Mouse (Mus musculus) neural tube, embryonic 11.5 days (tissue): Measurements from ENCODE around the gene Dyrk1a. TPM values are rescaled to one million over a fixed set of nuclear protein-coding genes. Genes with fewer than 3 reads are reported as not detected.
A peak's percentile ranks its signal among the peaks of the same experiment; 100 is the strongest.

ENCODE experiments used
- ATAC-seq: fragments of 200-750 bp; cut with Nextera tagmentation; 2 replicates; pipeline ENCODE4 v1.8.0; 2017; ENCODE audit warnings: moderate number of reproducible peaks, mild to moderate bottlenecking, moderate TSS enrichment, moderate library complexity; ENCODE audit not compliant: insufficient read depth, low FRiP score, low TSS enrichment
- DNase-seq: peaks from one replicate; pipeline ENCODE4 v3.0.0-alpha.2; 2015; ENCODE audit warnings: low spot score
- H3K27ac ChIP-seq: fragments of 300-500 bp; sonication (generic); 2 replicates; pipeline ENCODE4 v1.5.1; 2014; ENCODE audit warnings: low read depth, mild to moderate bottlenecking, low read length
- H3K27me3 ChIP-seq: fragments of 300-500 bp; sonication (generic); 2 replicates; pipeline ENCODE4 v1.6.1; 2014; ENCODE audit warnings: mild to moderate bottlenecking, low read length, mixed read lengths; ENCODE audit not compliant: control insufficient read depth, insufficient read depth
- H3K36me3 ChIP-seq: fragments of 300-500 bp; sonication (generic); 2 replicates; pipeline ENCODE4 v1.6.1; 2014; ENCODE audit warnings: mild to moderate bottlenecking, low read length, moderate library complexity, mixed read lengths; ENCODE audit not compliant: control insufficient read depth, insufficient read depth
- H3K4me1 ChIP-seq: fragments of 300-500 bp; sonication (generic); 2 replicates; pipeline ENCODE4 v1.6.1; 2014; ENCODE audit warnings: low read length, mixed read lengths; ENCODE audit not compliant: control insufficient read depth, insufficient read depth
- H3K4me2 ChIP-seq: fragments of 300-500 bp; sonication (generic); 2 replicates; pipeline ENCODE4 v1.6.1; 2014; ENCODE audit warnings: low read depth, mild to moderate bottlenecking, moderate library complexity
- H3K4me3 ChIP-seq: fragments of 300-500 bp; sonication (generic); 2 replicates; pipeline ENCODE4 v1.5.1; 2014; ENCODE audit warnings: low read depth, low read length
- H3K9ac ChIP-seq: fragments of 300-500 bp; sonication (generic); 2 replicates; pipeline ENCODE4 v1.6.1; 2014; ENCODE audit warnings: mild to moderate bottlenecking, low read length
- H3K9me3 ChIP-seq: fragments of 300-500 bp; sonication (generic); 2 replicates; pipeline ENCODE4 v1.6.1; 2016; ENCODE audit warnings: low read length; ENCODE audit not compliant: control insufficient read depth
- WGBS: fragments of 180-500 bp; shearing (Covaris S2); extraction: QIAGEN DNeasy Blood & Tissue Kit; methylation state at CpG from one replicate; pipeline ENCODE4 v1.1.7; 2014; 5-methylcytosine and 5-hydroxymethylcytosine counted together
- polyA plus RNA-seq: library from polyadenylated mRNA; unstranded; fragments of >200 nt; fragmentation: Nextera tagmentation; extraction: Ambion mirVana; gene quantifications from 2 replicates; pipeline ENCODE4 v1.2.1, GENCODE M21; 2014

Dyrk1a gene
- polyA plus RNA-seq, 1 experiment from 2014 or later: 12.1 TPM

GRCm38 (mm10) chr16:94628976-94629729 lies 59.3 kb downstream of the Dyrk1a start:
- no peak overlapping the region for H3K9ac ChIP-seq
- peaks cover 4% of the 10 kb centered on the region; the same call in 1 of the 2 replicates for H3K4me1 ChIP-seq
- H3K4me3 ChIP-seq: no peak overlapping the region
- H3K27me3 ChIP-seq: no peaks in the 10 kb centered on the region
- no peak overlapping the region for H3K27ac ChIP-seq
- H3K9me3 ChIP-seq: no peaks in the 10 kb centered on the region
- 94% methylated on average over 9 of the region's 9 CpGs for WGBS
- DNase-seq: no peak
- no peak overlapping the region for H3K4me2 ChIP-seq
- no peak for ATAC-seq
- no peaks in the 10 kb centered on the region for H3K36me3 ChIP-seq

DNA sequence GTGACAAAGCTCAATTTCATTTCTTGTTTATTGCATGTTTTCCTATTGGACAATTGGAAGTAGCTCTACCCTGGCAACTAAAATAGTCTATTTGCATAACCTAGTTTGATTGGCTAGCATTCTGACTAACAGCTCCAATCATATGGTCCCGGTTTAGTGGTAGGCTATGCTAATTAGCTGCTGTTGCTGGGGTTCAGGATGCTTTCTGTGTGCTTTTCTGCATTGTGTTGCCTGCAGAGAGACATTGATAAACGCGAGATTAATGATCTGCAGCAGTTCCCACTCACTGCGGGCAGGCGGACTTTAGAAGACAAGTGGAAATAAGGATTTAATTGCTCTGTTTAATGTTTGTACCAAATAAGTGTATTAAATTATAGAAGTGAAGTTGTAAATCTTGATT lies 62.2 kb downstream of the Dyrk1a start:
- Histone ChIP-seq H3K9me3 (no peaks in the 10 kb centered on the region), H3K27me3 (no peaks in the 10 kb centered on the region), H3K27ac (no peak overlapping the region), H3K4me3 (no peak overlapping the region), H3K36me3 (no peaks in the 10 kb centered on the region), H3K9ac (no peak overlapping the region), H3K4me1 (peaks cover 4% of the 10 kb centered on the region; the same call in 1 of the 2 replicates), H3K4me2 (no peak overlapping the region)
- 20% methylated on average over 5 of the region's 5 CpGs for WGBS
- DNase-seq (peak; percentile 63), ATAC-seq (peak; percentile 96)

DNA sequence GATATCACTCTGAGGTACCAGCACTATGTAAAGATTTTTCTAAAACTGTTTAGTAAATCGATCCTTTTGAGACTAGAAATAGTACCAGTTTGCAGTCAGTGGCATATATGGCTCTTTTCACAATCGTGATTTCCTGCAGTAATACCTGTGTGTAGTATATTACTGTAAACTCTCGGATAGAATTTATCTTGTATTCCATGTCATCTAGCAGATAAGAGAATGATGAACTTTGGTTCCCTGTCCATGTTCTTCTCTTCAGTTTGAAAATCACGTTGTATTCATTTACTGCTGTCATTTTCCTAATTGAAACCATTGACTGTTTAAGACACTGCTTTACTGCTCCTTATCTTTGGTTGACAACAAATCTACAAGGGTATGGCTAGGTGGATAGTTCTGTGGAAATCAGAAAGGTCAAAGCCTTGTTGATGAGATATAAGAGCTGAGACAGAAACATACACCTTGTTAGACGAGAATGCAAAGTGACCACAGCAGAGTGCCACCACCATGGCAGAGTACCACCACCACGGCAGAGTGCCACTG lies 62.7 kb downstream of the Dyrk1a start:
- H3K27ac ChIP-seq: no peak overlapping the region
- ATAC-seq (0 out of 2 replicates have a peak, but pooled peaks have one; percentile 20), DNase-seq (no peak)
- no peaks in the 10 kb centered on the region for H3K9me3 ChIP-seq
- H3K9ac ChIP-seq: no peak overlapping the region
- peaks cover 4% of the 10 kb centered on the region; the same call in 1 of the 2 replicates for H3K4me1 ChIP-seq
- no peaks in the 10 kb centered on the region for H3K27me3 ChIP-seq
- no peak overlapping the region for H3K4me3 ChIP-seq
- no peak overlapping the region for H3K4me2 ChIP-seq
- 87% methylated on average over 6 of the region's 6 CpGs for WGBS
- no peaks in the 10 kb centered on the region for H3K36me3 ChIP-seq

- Histone ChIP-seq H3K4me2 (no peak overlapping the region), H3K4me1 (peaks cover 4% of the 10 kb centered on the region; the same call in 1 of the 2 replicates), H3K9me3 (no peaks in the 10 kb centered on the region), H3K27ac (no peak overlapping the region), H3K36me3 (no peaks in the 10 kb centered on the region), H3K27me3 (no peaks in the 10 kb centered on the region), H3K9ac (no peak overlapping the region), H3K4me3 (no peak overlapping the region)
- no peak for DNase-seq
- 87% methylated on average over 6 of the region's 6 CpGs for WGBS
- ATAC-seq: no peak
These were observed 63.2 kb downstream of the Dyrk1a start for GRCm38 (mm10) chr16:94633012-94633411.

DNA sequence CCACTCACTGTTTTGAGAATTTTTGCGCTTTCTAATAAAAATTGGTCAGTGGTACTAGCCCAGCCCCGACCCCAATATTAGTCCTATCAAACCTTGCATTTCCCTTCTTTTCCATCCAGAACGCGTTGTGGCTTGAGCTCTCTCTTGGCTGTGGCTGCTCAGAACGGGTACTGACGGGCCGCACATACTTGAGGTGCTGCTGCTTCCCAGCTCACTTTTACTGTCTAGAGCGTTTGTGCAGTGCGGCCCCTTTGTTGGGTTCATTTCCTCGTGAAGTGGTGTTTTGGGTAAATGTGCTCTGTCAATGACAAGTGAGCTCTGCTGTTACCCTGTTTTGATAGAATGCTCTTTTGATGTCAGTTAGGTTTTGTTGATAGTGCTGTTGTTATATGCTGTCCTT lies 67.6 kb downstream of the Dyrk1a start:
- H3K4me1 ChIP-seq: peaks cover 2% of the 10 kb centered on the region; the same call in 1 of the 2 replicates
- DNase-seq (peak; percentile 8), ATAC-seq (no peak)
- no peak overlapping the region for H3K4me3 ChIP-seq
- H3K36me3 ChIP-seq: no peaks in the 10 kb centered on the region
- no peak overlapping the region for H3K27ac ChIP-seq
- H3K27me3 ChIP-seq: no peaks in the 10 kb centered on the region
- no peak overlapping the region for H3K9ac ChIP-seq
- H3K4me2 ChIP-seq: no peak overlapping the region
- WGBS: 84% methylated on average over 10 of the region's 10 CpGs
- no peaks in the 10 kb centered on the region for H3K9me3 ChIP-seq

DNA sequence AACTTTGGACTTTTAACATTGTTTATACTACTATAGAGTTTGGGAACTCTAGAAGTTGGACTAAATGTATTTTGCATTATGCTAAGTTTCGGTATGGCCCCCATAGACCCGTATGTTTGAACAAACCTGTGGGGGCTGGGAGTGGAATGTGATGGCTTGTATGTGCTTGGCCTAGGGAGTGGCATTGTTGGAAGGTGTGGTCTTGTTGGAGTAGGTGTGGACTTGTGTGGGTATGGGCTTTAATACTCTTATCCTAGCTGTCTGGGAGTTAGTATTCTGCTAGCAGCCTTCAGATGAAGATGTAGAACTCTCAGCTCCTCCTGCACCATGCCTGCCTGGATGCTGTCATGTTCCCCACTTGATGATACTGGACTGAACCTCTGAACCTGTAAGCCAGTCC lies 72.0 kb downstream of the Dyrk1a start:
- DNase-seq: no peak
- 98% methylated on average over 2 of the region's 2 CpGs for WGBS
- H3K27me3 ChIP-seq: no peaks in the 10 kb centered on the region
- no peak overlapping the region for H3K4me3 ChIP-seq
- no peaks in the 10 kb centered on the region for H3K4me1 ChIP-seq
- ATAC-seq: no peak
- H3K9ac ChIP-seq: no peak overlapping the region
- H3K36me3 ChIP-seq: no peaks in the 10 kb centered on the region
- H3K4me2 ChIP-seq: no peak overlapping the region
- no peaks in the 10 kb centered on the region for H3K9me3 ChIP-seq
- no peak overlapping the region for H3K27ac ChIP-seq

DNA sequence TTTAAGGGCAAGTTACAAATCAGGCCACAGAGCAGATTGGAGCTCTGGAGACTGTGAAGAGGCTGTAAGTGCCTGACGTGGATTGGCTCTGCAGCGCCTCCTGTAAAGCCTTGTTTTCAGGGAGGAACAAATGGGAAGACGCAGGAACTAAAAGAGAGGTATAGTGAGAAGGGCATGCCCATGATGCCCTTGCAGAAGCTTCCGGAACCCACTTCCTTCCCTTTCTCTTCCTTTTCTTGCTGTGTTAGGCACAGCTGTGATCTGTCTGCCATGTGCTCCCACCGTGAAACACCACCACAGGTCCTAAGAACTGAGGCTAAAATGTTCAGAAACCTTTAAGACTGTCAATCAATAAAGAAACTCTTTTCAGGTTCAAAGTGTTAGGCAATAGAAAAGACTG lies 77.3 kb downstream of the Dyrk1a start:
- H3K4me1 ChIP-seq: peaks cover 2% of the 10 kb centered on the region; the same call in 1 of the 2 replicates
- H3K36me3 ChIP-seq: no peaks in the 10 kb centered on the region
- H3K27me3 ChIP-seq: no peaks in the 10 kb centered on the region
- no peak overlapping the region for H3K9ac ChIP-seq
- no peak overlapping the region for H3K4me3 ChIP-seq
- H3K9me3 ChIP-seq: no peaks in the 10 kb centered on the region
- H3K4me2 ChIP-seq: no peak overlapping the region
- no peak for DNase-seq
- WGBS: 80% methylated on average over 5 of the region's 5 CpGs
- no peak for ATAC-seq
- H3K27ac ChIP-seq: no peak overlapping the region

GRCm38 (mm10) chr16:94647925-94648324 lies 78.1 kb downstream of the Dyrk1a start:
- Histone ChIP-seq H3K27me3 (no peaks in the 10 kb centered on the region), H3K4me3 (no peak overlapping the region), H3K27ac (no peak overlapping the region), H3K4me2 (no peak overlapping the region), H3K36me3 (no peaks in the 10 kb centered on the region), H3K9ac (no peak overlapping the region), H3K9me3 (no peaks in the 10 kb centered on the region), H3K4me1 (peaks cover 2% of the 10 kb centered on the region; the same call in 1 of the 2 replicates)
- 96% methylated on average over 2 of the region's 2 CpGs for WGBS
- no peak for DNase-seq
- ATAC-seq: no peak

GRCm38 (mm10) chr16:94649861-94650260 lies 80.1 kb downstream of the Dyrk1a start:
- Histone ChIP-seq H3K27ac (no peak overlapping the region), H3K4me1 (peaks cover 5% of the 10 kb centered on the region; the same call in 1 of the 2 replicates), H3K4me3 (no peak overlapping the region), H3K27me3 (no peaks in the 10 kb centered on the region), H3K4me2 (no peak overlapping the region), H3K36me3 (no peaks in the 10 kb centered on the region), H3K9me3 (no peaks in the 10 kb centered on the region), H3K9ac (no peak overlapping the region)
- ATAC-seq (no peak), DNase-seq (no peak)
- 84% methylated on average over 3 of the region's 3 CpGs for WGBS
